9 mouse cellular contexts compared by ENCODE assay signal in genomic region chr6:4455961-4456617, GRCm38 (mm10). TPM values are rescaled to one million over a fixed set of nuclear protein-coding genes. Genes with fewer than 3 reads are reported as not detected.
DNase-seq lines count a peak whose midpoint lies in the region; ATAC-seq and TF ChIP-seq lines count a peak whose summit lies in the region.
"Had no signal": no experiment of that assay in that cellular context is flagged by ENCODE, and none has a peak within 500 bp of the region (broad histone marks: within the 10 kb centered on the region; RNA-seq: fewer than 3 reads in every experiment).

No protein-coding gene starts in this region.

- H3K9ac ChIP-seq in forebrain, embryonic 11.5 days (ENCODE audit: low read length): no peak overlapping the region
- H3K9ac ChIP-seq in forebrain, postnatal 0 days: no peak overlapping the region
- no peak overlapping the region for H3K9ac ChIP-seq in limb, embryonic 14.5 days (ENCODE audit: low read depth, low read length, severe bottlenecking)
- H3K9ac ChIP-seq in forebrain, embryonic 14.5 days (ENCODE audit: low read length): no peak overlapping the region

- 8% methylated on average over 5 of the region's 5 CpGs for WGBS in forebrain, embryonic 11.5 days
- 15% methylated on average over 5 of the region's 5 CpGs for WGBS in forebrain, postnatal 0 days
- 11% methylated on average over 5 of the region's 5 CpGs for WGBS in heart, embryonic 10.5 days
- 18% methylated on average over 5 of the region's 5 CpGs for WGBS in limb, embryonic 14.5 days
- 20% methylated on average over 5 of the region's 5 CpGs for WGBS in forebrain, embryonic 14.5 days

- no peaks in the 10 kb centered on the region for H3K36me3 ChIP-seq in forebrain, embryonic 11.5 days (ENCODE audit: control insufficient read depth, insufficient read depth, low read length)
- no peaks in the 10 kb centered on the region for H3K36me3 ChIP-seq in forebrain, postnatal 0 days (ENCODE audit: insufficient read depth)
- no peaks in the 10 kb centered on the region for H3K36me3 ChIP-seq in C2C12 (ENCODE audit: control insufficient read depth, insufficient read depth)
- no peaks in the 10 kb centered on the region for H3K36me3 ChIP-seq in heart, embryonic 10.5 days
- H3K36me3 ChIP-seq in limb, embryonic 14.5 days (ENCODE audit: control insufficient read depth, insufficient read depth, low read length): no peaks in the 10 kb centered on the region
- H3K36me3 ChIP-seq in forebrain, embryonic 14.5 days (ENCODE audit: control insufficient read depth, insufficient read depth, low read length): no peaks in the 10 kb centered on the region

- H3K4me2 ChIP-seq in forebrain, embryonic 11.5 days (ENCODE audit: low read depth, low read length, severe bottlenecking): no peak overlapping the region
- no peak overlapping the region for H3K4me2 ChIP-seq in forebrain, postnatal 0 days (ENCODE audit: low read depth)
- peak overlapping the region; percentile 30; the same call in 1 of the 2 replicates for H3K4me2 ChIP-seq in limb, embryonic 14.5 days (replicated peaks; ENCODE audit: low read depth, low read length, severe bottlenecking)
- H3K4me2 ChIP-seq in forebrain, embryonic 14.5 days (ENCODE audit: low read length): no peak overlapping the region

- DNase-seq in forebrain, embryonic 11.5 days (ENCODE audit: low spot score): no peak
- no peak for DNase-seq in forebrain, postnatal 0 days
- no peak for DNase-seq in heart, embryonic 10.5 days (ENCODE audit: low spot score)
- DNase-seq in limb, embryonic 14.5 days (ENCODE audit: low spot score): peak; percentile 25
- no peak for DNase-seq in right cerebral cortex, postnatal 4 days
- no peak for DNase-seq in forebrain, embryonic 14.5 days (ENCODE audit: low spot score)
- DNase-seq: B cell, adult 2 months had no signal

- ATAC-seq in forebrain, embryonic 11.5 days (replicated peaks; ENCODE audit: low FRiP score): peak; percentile 39; the same call in 1 of the 2 replicates
- ATAC-seq in forebrain, postnatal 0 days: no peak
- ATAC-seq in limb, embryonic 14.5 days (ENCODE audit: low FRiP score, low read depth): no peak
- no peak for ATAC-seq in activated CD4-positive, CD25-positive, alpha-beta regulatory T cell, adult 4 months
- ATAC-seq in forebrain, embryonic 14.5 days: no peak

- H3K27ac ChIP-seq in forebrain, embryonic 11.5 days (ENCODE audit: low read depth, low read length): peak overlapping the region; percentile 41; the same call in 1 of the 2 replicates
- H3K27ac ChIP-seq in forebrain, postnatal 0 days (ENCODE audit: low read depth, low read length): no peak overlapping the region
- H3K27ac ChIP-seq in heart, embryonic 10.5 days: peak overlapping the region; percentile 67
- H3K27ac ChIP-seq in limb, embryonic 14.5 days (replicated peaks; ENCODE audit: low read depth, low read length): peak overlapping the region; percentile 89
- no peak overlapping the region for H3K27ac ChIP-seq in forebrain, embryonic 14.5 days (ENCODE audit: low read depth, low read length)

- peaks cover 10% of the 10 kb centered on the region; the same call in 1 of the 2 replicates for H3K4me1 ChIP-seq in forebrain, embryonic 11.5 days (replicated peaks; ENCODE audit: control insufficient read depth, insufficient read depth, low read length)
- H3K4me1 ChIP-seq in forebrain, postnatal 0 days (ENCODE audit: insufficient read depth): no peaks in the 10 kb centered on the region
- H3K4me1 ChIP-seq in heart, embryonic 10.5 days: peaks cover 14% of the 10 kb centered on the region
- peaks cover 28% of the 10 kb centered on the region for H3K4me1 ChIP-seq in limb, embryonic 14.5 days (ENCODE audit: control insufficient read depth, insufficient read depth, low read length)
- no peaks in the 10 kb centered on the region for H3K4me1 ChIP-seq in forebrain, embryonic 14.5 days (ENCODE audit: control insufficient read depth, insufficient read depth, low read length)

- no peaks in the 10 kb centered on the region for H3K79me2 ChIP-seq in C2C12 (ENCODE audit: control insufficient read depth, insufficient read depth)

- H3K9me3 ChIP-seq in forebrain, embryonic 11.5 days (ENCODE audit: control insufficient read depth, low read length): no peaks in the 10 kb centered on the region
- no peaks in the 10 kb centered on the region for H3K9me3 ChIP-seq in forebrain, postnatal 0 days (ENCODE audit: low read length)
- H3K9me3 ChIP-seq in heart, embryonic 10.5 days: no peaks in the 10 kb centered on the region
- no peaks in the 10 kb centered on the region for H3K9me3 ChIP-seq in limb, embryonic 14.5 days (ENCODE audit: control insufficient read depth, low read length)
- no peaks in the 10 kb centered on the region for H3K9me3 ChIP-seq in forebrain, embryonic 14.5 days (replicated peaks; ENCODE audit: control insufficient read depth, low read length)

- H3K27me3 ChIP-seq in forebrain, embryonic 11.5 days (ENCODE audit: control insufficient read depth, insufficient read depth, low read length): no peaks in the 10 kb centered on the region
- no peaks in the 10 kb centered on the region for H3K27me3 ChIP-seq in forebrain, postnatal 0 days (ENCODE audit: insufficient read depth, low read length)
- no peaks in the 10 kb centered on the region for H3K27me3 ChIP-seq in C2C12 (ENCODE audit: control insufficient read depth, insufficient read depth, insufficient read length)
- no peaks in the 10 kb centered on the region for H3K27me3 ChIP-seq in heart, embryonic 10.5 days (ENCODE audit: insufficient read depth, poor library complexity, severe bottlenecking)
- H3K27me3 ChIP-seq in limb, embryonic 14.5 days (ENCODE audit: control insufficient read depth, insufficient read depth, low read length): no peaks in the 10 kb centered on the region
- H3K27me3 ChIP-seq in forebrain, embryonic 14.5 days (replicated peaks; ENCODE audit: control insufficient read depth, insufficient read depth, low read length): no peaks in the 10 kb centered on the region

- H3K79me3 ChIP-seq in C2C12 (ENCODE audit: low read depth): no peaks in the 10 kb centered on the region

- no peak for TF ChIP-seq POLR2A in limb, embryonic 14.5 days (IDR thresholded peaks at IDR 0.05; ENCODE audit: borderline replicate concordance, extremely low read depth, insufficient read depth, insufficient read length)

- TF ChIP-seq CTCF in forebrain, postnatal 0 days (IDR thresholded peaks at IDR 0.05; ENCODE audit: low read depth): no peak
- TF ChIP-seq CTCF in C2C12 (IDR thresholded peaks at IDR 0.05; ENCODE audit: control insufficient read depth, insufficient read depth, insufficient read length): no peak

- H3ac ChIP-seq in C2C12 (ENCODE audit: control insufficient read depth, insufficient read length, low read depth): peak overlapping the region; percentile 33

- H3K4me3 ChIP-seq in forebrain, embryonic 11.5 days (ENCODE audit: low read depth, low read length): no peak overlapping the region
- no peak overlapping the region for H3K4me3 ChIP-seq in forebrain, postnatal 0 days (ENCODE audit: low read depth, low read length)
- H3K4me3 ChIP-seq in C2C12 (ENCODE audit: insufficient read depth, poor library complexity, severe bottlenecking): no peak overlapping the region
- H3K4me3 ChIP-seq in heart, embryonic 10.5 days: no peak overlapping the region
- no peak overlapping the region for H3K4me3 ChIP-seq in limb, embryonic 14.5 days (replicated peaks; ENCODE audit: low read length)
- H3K4me3 ChIP-seq in forebrain, embryonic 14.5 days (ENCODE audit: low read depth, low read length): no peak overlapping the region

TF ChIP-seq in C2C12, 6 proteins besides CTCF, POLR2A, EP300 and RAD21:
- no peak for TF ChIP-seq MYOG (IDR thresholded peaks at IDR 0.05; ENCODE audit: control insufficient read depth, extremely low read depth, insufficient read length)
- no peak for TF ChIP-seq CEBPB (IDR thresholded peaks at IDR 0.05; ENCODE audit: low read depth)
- no peak for TF ChIP-seq MYOD1 (IDR thresholded peaks at IDR 0.05; ENCODE audit: control insufficient read depth, insufficient read length, low read depth)
- no peak for TF ChIP-seq FOSL1 (IDR thresholded peaks at IDR 0.05; ENCODE audit: insufficient read depth, low read length, poor library complexity, severe bottlenecking)
- no peak for TF ChIP-seq MAX (IDR thresholded peaks at IDR 0.05)
- no peak for TF ChIP-seq USF1 (IDR thresholded peaks at IDR 0.05; ENCODE audit: low read depth)

RNA-seq across cellular contexts. Expression of gene Col1a2, which starts 48.5 kb away (rescaled TPM):
- polyA plus RNA-seq in forebrain, embryonic 11.5 days (2014; fragmentation: Nextera tagmentation; extraction: Ambion mirVana): 140 and 149 TPM in 2 replicates
- total RNA-seq in forebrain, postnatal 0 days (2014; rRNA removed): 62.9 and 255 TPM in 2 replicates
- 39.6 and 43.2 TPM in 2 replicates for polyA plus RNA-seq in forebrain, postnatal 0 days (2015; fragmentation: Nextera tagmentation; extraction: Ambion mirVana)
- polyA plus RNA-seq in C2C12 (2012; fragmentation: generic; extraction: Trizol): 144 TPM
- polyA plus RNA-seq in heart, embryonic 10.5 days (2016; fragmentation: Nextera tagmentation; extraction: Ambion mirVana): 88.7 and 175 TPM in 2 replicates
- polyA plus RNA-seq in limb, embryonic 14.5 days (2012; rRNA removed): 1,303 and 1,310 TPM in 2 replicates
- 1,790 and 1,964 TPM in 2 replicates for polyA plus RNA-seq in limb, embryonic 14.5 days (2014; fragmentation: Nextera tagmentation; extraction: Ambion mirVana)
- polyA plus RNA-seq in activated CD4-positive, CD25-positive, alpha-beta regulatory T cell, adult 4 months (2017; shearing (Covaris generic)): not detected
- polyA plus RNA-seq in forebrain, embryonic 14.5 days (2014; fragmentation: Nextera tagmentation; extraction: Ambion mirVana): 32.8 and 57.9 TPM in 2 replicates

Comparison
In these comparisons a context has a peak if more than half of its experiments do, and no peak if none do; other contexts are left out.
1. H3K27ac ChIP-seq: peak in forebrain, embryonic 11.5 days (single experiment), heart, embryonic 10.5 days (single experiment) and limb, embryonic 14.5 days (single experiment); none in forebrain, postnatal 0 days (single experiment) and forebrain, embryonic 14.5 days (single experiment).
2. RNA of gene Col1a2, which starts 48.5 kb away (polyA plus RNA-seq): 1,303 to 1,964 TPM in limb, embryonic 14.5 days, 88.7 to 175 TPM in heart, embryonic 10.5 days, 144 TPM in C2C12 (single experiment), 140 to 149 TPM in forebrain, embryonic 11.5 days, 39.6 to 43.2 TPM in forebrain, postnatal 0 days and 32.8 to 57.9 TPM in forebrain, embryonic 14.5 days; not detected in activated CD4-positive, CD25-positive, alpha-beta regulatory T cell, adult 4 months; every median in the first group is over 10 times any median in the second.